Mouse (Mus musculus): ENCODE measurements around the gene Ccdc194. TPM values are rescaled to one million over a fixed set of nuclear protein-coding genes. Genes with fewer than 3 reads are reported as not detected.

Gene Ccdc194
- polyA plus RNA-seq, 1 experiment from 2014 or later: 0.30 TPM

DNA sequence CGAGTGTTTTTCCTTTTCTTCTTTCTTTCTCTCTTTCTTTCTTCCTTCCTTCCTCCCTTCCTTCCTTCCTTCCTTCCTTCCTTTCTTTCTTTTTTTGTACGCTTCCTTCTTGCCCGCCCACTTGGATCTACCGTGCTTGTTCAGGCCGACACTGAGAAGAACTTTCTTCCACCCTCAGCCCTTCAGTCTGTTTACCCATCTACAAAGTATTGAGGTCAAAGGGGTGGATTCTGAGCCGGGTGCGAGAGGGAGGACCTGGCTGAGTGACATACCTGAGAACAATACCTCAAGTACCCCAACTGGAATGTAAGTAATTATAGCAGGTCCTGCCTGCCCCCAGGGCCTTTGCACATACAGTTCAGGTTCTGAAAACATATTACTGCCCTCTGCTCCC lies 39.4 kb downstream of the Ccdc194 start:
- ATAC-seq (replicated peaks; ENCODE audit: insufficient number of reproducible peaks, insufficient read depth, low FRiP score, low read depth): no peak
- Histone ChIP-seq H3K9me3 (replicated peaks) (no peaks in the 10 kb centered on the region), H3K27ac (no peak overlapping the region), H3K27me3 (peaks cover 12% of the 10 kb centered on the region; the same call in 1 of the 2 replicates), H3K4me1 (replicated peaks) (peaks cover 33% of the 10 kb centered on the region), H3K4me3 (peak overlapping the region; percentile 83), H3K9ac (no peak overlapping the region), H3K4me2 (peak overlapping the region; percentile 96), H3K36me3 (peaks cover 2% of the 10 kb centered on the region; the same call in 1 of the 2 replicates)
- 22% methylated on average over 7 of the region's 7 CpGs for WGBS

DNA sequence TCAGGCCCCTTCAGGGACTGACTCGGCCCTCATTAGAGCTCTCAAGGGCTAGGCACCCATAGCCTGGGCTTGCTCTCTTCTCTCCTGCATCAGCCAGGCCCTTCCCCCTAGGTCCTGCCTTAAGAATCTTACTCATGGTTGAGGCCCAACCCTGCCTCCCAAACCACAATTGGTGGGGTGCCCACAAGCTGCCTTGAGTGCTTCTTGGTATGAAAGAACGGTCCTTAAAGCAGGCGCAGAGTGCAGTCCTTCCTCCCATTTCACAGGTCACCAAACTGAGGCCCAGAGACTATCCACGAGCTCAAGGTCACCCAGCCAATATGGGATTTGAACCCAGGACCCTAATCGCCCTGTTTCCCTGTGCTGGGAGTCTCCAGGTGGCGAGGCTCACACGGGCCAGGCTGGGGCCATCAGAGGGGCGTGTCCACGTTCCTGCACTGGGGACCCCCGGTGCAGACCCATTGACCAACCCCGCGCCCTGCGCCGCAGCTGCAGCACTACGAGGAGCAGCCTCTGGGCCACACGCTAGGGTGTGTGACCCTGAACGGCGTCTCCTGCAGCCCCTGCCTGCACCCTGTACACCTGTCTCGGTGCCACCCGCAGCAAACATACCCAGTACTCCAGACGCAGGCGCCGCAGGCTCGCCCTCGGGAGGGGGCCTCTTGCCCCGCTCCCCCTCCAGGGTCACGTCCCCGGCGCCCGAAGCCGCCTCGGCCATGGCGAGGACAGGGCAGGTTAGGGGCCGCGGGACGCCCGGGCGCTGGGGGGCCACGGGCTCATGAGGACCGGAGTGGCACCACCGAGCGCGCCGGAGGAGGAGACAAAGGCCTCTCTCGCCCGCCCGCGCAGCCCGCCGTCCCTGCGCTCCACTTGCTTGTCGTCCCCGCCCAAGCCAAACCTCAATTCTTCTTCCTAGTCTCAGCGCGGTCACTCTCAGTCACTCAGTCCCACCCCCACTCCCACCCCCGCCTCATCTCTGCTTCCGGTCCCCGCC lies 40.1 kb downstream of the Ccdc194 start, which contains the start of gene Ano8:
TSS of gene Ano8 (minus strand) at position 822 of the 994 bp plus-strand sequence.
- peak within 1 kb of the TSS; percentile 66 for H3K27ac ChIP-seq
- peak; percentile 63 for ATAC-seq (replicated peaks; ENCODE audit: insufficient number of reproducible peaks, insufficient read depth, low FRiP score, low read depth)
- H3K27me3 ChIP-seq: peaks cover 18% of the 10 kb centered on the region
- H3K9me3 ChIP-seq (replicated peaks): no peaks in the 10 kb centered on the region
- H3K9ac ChIP-seq: peak within 1 kb of the TSS; percentile 88
- WGBS: 6% methylated on average over 57 of the region's 58 CpGs
- peak within 1 kb of the TSS; percentile 96 for H3K4me2 ChIP-seq
- peaks cover 33% of the 10 kb centered on the region for H3K4me1 ChIP-seq (replicated peaks)
- H3K4me3 ChIP-seq: peak within 1 kb of the TSS; percentile 83
- H3K36me3 ChIP-seq: no peaks in the 10 kb centered on the region

DNA sequence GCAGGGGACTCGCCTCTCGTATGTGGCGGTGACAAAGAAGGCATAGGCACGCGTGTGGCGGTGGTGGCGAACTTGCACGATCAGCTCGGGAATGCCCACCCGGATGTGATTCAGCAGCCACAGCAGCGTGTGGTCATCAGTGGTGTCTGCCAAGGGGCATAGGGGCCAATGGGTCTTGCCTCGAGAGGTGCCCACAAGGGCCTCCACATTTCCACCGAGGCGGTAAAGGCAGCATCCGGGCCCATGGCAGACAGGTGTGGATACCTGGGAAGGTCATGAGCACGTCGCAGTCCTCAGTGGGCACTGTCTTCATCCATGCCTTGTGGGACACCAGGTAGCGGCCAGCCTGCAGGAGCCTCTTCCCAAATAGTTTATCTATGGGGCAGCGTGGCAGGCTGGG lies 40.8 kb downstream of the Ccdc194 start:
- Histone ChIP-seq H3K9ac (peak overlapping the region; percentile 88; the same call in 1 of the 2 replicates), H3K4me2 (peak overlapping the region; percentile 96), H3K27me3 (peaks cover 19% of the 10 kb centered on the region), H3K4me1 (replicated peaks) (peaks cover 30% of the 10 kb centered on the region), H3K9me3 (replicated peaks) (no peaks in the 10 kb centered on the region), H3K4me3 (peak overlapping the region; percentile 83), H3K36me3 (no peaks in the 10 kb centered on the region), H3K27ac (no peak overlapping the region)
- no peak for ATAC-seq (replicated peaks; ENCODE audit: insufficient number of reproducible peaks, insufficient read depth, low FRiP score, low read depth)
- 92% methylated on average over 19 of the region's 19 CpGs for WGBS

DNA sequence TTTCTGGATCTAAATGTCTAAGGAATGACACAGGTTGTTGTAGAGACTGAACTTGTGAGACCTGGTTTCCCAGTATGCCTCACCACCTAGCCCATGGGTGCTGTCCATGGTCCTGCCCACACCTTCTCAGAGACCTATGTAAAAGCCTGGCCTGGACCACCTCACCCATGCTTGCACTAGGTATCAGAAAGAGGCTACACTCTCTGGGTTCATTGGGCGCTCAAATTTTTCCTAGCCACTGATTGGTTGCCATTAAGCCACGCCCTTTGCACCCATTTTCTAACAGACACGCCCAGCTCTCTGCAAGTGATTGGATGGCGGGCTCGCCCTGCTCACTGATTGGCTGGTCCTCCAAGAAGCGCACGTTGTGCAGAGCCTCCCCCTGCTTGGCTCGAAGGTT lies 41.6 kb downstream of the Ccdc194 start:
- Histone ChIP-seq H3K4me2 (no peak overlapping the region), H3K4me1 (replicated peaks) (peaks cover 22% of the 10 kb centered on the region), H3K9me3 (replicated peaks) (no peaks in the 10 kb centered on the region), H3K4me3 (no peak overlapping the region), H3K27me3 (peaks cover 20% of the 10 kb centered on the region), H3K9ac (no peak overlapping the region), H3K27ac (no peak overlapping the region), H3K36me3 (no peaks in the 10 kb centered on the region)
- no peak for ATAC-seq (replicated peaks; ENCODE audit: insufficient number of reproducible peaks, insufficient read depth, low FRiP score, low read depth)
- WGBS: 45% methylated on average over 8 of the region's 8 CpGs

DNA sequence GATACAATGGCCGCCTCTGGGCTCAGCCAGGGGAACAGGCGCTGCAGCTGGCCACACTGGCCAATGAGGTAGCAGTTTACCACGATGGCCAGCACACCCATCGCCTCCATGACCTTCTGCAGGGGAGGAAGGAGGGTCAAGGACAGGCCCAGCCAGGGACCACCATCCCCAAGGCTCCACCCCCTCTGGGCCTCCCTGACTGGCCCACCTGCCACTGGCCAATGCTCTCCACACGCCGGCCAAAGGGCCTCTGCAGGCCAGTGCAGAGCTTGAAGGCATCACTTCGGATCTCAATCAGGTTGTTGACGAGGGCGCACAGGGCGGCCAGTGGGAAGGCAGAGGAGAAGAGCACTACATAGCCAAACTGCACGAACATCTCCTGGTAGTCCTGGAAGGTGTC lies 46.6 kb downstream of the Ccdc194 start:
- peaks cover 24% of the 10 kb centered on the region for H3K27me3 ChIP-seq

DNA sequence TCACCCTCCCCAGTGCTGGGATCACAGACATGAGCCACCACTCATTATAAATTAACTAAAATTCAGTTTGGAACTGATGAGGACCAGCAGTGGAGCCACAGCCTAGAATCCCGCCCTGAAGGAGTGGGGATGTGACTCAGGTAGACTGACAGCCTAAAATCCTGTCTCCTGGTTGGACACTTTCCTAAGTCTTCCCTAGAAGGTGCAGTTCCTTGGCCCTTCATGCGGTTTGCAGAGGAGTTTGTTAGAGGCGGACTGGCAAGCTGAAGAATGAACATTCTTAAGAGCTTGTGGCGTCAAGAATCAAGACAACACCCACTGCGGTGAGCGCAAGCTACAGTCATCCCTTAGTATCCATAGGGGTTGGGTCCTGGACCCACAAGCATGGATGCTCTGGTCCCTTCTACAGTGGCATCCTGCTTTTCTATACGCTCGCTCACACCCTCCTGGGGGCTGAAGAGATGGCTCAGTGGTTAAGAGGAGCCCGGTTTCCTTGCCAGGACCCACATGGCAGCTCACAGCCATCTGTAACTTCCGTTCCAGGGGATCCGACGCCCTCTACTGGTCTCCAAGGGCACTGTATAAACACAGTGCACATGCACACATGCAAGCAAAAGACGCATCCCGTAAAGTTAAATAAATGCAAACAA lies 48.2 kb downstream of the Ccdc194 start:
- Histone ChIP-seq H3K36me3 (peaks cover 23% of the 10 kb centered on the region), H3K4me1 (replicated peaks) (peaks cover 14% of the 10 kb centered on the region), H3K9me3 (replicated peaks) (no peaks in the 10 kb centered on the region), H3K27ac (peak overlapping the region; percentile 90; the same call in 1 of the 2 replicates), H3K27me3 (peaks cover 22% of the 10 kb centered on the region), H3K4me2 (peak overlapping the region; percentile 94), H3K9ac (peak overlapping the region; percentile 81; the same call in 1 of the 2 replicates), H3K4me3 (peak overlapping the region; percentile 74)
- 49% methylated on average over 14 of the region's 14 CpGs for WGBS
- no peak for ATAC-seq (replicated peaks; ENCODE audit: insufficient number of reproducible peaks, insufficient read depth, low FRiP score, low read depth)

More for the DNA sequence above, 46.6 kb downstream of the Ccdc194 start:
- Histone ChIP-seq H3K4me3 (no peak overlapping the region), H3K4me2 (no peak overlapping the region), H3K36me3 (peaks cover 12% of the 10 kb centered on the region), H3K9me3 (replicated peaks) (no peaks in the 10 kb centered on the region), H3K9ac (no peak overlapping the region), H3K27ac (no peak overlapping the region), H3K4me1 (replicated peaks) (peaks cover 14% of the 10 kb centered on the region)
- 84% methylated on average over 11 of the region's 11 CpGs for WGBS
- ATAC-seq (replicated peaks; ENCODE audit: insufficient number of reproducible peaks, insufficient read depth, low FRiP score, low read depth): no peak

DNA sequence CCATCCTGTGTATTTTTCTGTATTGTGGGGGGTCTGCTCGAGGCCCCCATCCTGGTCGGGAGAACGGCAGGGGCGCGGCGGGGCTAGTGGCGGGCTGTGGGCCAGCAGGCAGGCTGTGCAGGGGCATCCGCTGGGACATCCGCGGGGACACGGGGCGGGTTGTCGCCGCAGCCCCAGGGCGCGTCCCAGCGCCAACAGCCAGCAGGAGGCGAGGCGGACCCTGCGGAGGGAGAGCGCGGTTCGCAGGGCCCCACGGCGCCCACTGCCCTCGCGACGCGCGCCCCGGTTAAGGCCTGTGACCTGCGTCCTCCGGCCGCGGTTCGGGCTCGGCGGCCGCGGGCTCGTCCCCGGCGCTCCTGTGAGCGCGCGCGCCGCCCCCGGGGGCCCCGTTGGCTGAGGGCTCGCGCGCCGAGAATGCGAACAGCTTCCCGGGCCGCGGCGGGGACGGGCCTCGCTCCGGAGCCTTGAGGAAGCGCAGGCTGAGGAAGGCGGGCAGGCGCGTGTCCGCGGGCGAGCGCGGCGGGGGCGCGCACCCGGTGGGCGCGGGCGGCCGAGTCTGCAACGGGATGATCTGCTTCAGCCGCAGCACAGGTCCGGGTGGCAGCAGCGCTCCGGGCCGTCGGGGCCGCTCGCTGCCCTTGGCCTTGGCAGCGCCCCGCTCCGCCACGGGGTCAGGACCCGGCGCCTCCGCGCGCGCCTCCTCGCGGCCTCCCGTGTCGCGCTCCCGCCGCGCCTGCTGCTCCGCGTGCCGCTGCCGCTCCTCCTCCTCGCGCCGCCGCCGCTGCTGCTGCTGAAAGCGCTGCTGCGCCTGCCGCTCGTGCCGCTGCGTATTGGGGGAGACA lies 49.2 kb downstream of the Ccdc194 start:
- H3K4me3 ChIP-seq: peak overlapping the region; percentile 74
- peak overlapping the region; percentile 81 for H3K9ac ChIP-seq
- H3K27ac ChIP-seq: peak overlapping the region; percentile 90
- peak; percentile 72 for ATAC-seq (replicated peaks; ENCODE audit: insufficient number of reproducible peaks, insufficient read depth, low FRiP score, low read depth)
- H3K9me3 ChIP-seq (replicated peaks): no peaks in the 10 kb centered on the region
- peaks cover 15% of the 10 kb centered on the region for H3K4me1 ChIP-seq (replicated peaks)
- H3K4me2 ChIP-seq: peak overlapping the region; percentile 94
- H3K27me3 ChIP-seq: peaks cover 14% of the 10 kb centered on the region
- peaks cover 30% of the 10 kb centered on the region for H3K36me3 ChIP-seq
- WGBS: under 1% methylated on average over 77 of the region's 121 CpGs

DNA sequence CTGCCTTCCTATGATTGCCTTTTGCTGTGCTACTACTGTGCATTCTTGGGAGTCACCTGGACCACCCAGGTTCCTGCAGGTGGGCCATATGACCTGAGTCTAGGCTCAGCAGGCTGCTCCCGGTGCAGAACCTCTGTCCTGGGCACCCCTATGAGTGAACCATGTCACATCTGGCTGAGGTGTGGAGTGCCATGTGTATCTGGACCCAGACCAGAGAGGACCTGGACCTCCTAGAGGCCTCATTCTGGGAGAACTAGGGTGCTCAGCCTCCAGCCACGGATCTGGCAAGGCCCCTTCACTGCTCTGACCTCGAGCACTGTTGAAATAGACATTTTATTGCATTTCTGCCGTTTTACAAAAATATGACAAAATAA lies 49.8 kb downstream of the Ccdc194 start:
- Histone ChIP-seq H3K9ac (peak overlapping the region; percentile 81), H3K4me2 (peak overlapping the region; percentile 94), H3K4me1 (replicated peaks) (peaks cover 22% of the 10 kb centered on the region), H3K36me3 (peaks cover 31% of the 10 kb centered on the region), H3K27me3 (peaks cover 9% of the 10 kb centered on the region; the same call in 1 of the 2 replicates), H3K27ac (peak overlapping the region; percentile 90), H3K4me3 (peak overlapping the region; percentile 74), H3K9me3 (replicated peaks) (no peaks in the 10 kb centered on the region)
- 23% methylated on average over 4 of the region's 4 CpGs for WGBS
- ATAC-seq (replicated peaks; ENCODE audit: insufficient number of reproducible peaks, insufficient read depth, low FRiP score, low read depth): no peak

DNA sequence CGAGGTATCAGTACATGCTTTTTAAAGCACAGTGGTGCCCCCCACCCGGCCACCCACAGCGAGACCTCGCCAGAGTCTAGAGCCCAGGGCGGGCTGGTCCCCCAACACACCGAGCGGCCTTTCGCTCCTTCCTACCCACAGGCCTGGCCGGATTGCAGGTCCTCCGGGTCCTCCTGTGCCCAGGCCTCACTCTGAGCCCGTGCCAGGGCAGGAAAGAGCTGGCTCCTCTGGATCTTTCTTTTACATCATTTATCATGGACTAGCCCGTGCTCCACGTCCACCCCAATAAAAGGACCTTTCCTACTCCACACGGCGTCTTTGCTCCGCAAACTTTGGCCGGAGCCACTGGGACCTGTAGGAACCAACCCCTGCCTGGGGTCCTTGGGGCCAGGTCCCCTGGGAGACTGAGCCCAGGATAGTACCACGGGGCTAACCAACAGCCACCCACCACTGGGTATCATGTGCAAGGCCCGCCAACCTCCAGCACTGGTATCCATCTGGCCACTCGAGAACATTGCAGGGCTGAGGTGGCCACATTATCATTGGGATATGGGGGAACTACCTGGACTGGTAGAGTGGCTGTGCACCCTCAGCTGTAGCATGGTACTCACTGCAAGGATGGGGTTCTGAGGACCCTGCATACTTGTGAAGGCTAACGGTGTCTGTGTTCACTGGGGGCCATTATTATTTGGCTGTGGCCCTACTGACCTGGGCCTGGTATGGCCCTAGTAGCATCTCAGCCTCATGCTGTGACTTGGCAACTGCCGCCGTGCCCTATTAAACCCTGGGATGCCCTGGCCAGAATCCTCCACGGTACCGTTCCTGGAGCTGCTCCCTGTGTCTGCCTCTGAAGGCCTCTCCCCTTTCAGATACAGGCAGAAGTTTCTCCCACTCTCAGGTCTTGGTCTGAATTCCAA lies 50.5 kb downstream of the Ccdc194 start:
- peaks cover 28% of the 10 kb centered on the region for H3K4me1 ChIP-seq (replicated peaks)
- H3K4me3 ChIP-seq: no peak overlapping the region
- 91% methylated on average over 25 of the region's 25 CpGs for WGBS
- H3K9ac ChIP-seq: no peak overlapping the region
- no peaks in the 10 kb centered on the region for H3K9me3 ChIP-seq (replicated peaks)
- no peak overlapping the region for H3K27ac ChIP-seq
- ATAC-seq (replicated peaks; ENCODE audit: insufficient number of reproducible peaks, insufficient read depth, low FRiP score, low read depth): no peak
- 0 out of 2 replicates have a peak, but pooled peaks cover 5% of the 10 kb centered on the region for H3K27me3 ChIP-seq
- peaks cover 31% of the 10 kb centered on the region for H3K36me3 ChIP-seq
- H3K4me2 ChIP-seq: no peak overlapping the region; the same call in 1 of the 2 replicates

DNA sequence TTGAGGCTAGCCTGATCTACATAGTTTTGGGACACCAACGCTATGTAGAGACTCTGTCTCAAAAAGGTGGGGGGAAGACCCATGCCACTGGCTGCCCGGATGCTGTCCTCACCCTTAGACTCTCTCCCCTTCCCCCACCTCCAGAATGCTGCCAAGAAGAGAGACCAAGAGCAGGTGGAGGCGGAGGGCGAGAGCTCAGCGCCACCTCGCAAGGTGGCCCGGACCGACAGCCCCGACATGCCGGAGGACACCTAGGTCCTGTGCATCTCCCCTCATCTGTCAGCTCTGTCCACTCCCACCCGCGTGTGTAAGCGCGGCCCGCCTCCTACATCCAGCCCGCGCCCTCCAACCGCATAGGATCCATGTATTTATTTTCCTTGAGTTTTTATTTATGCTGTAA lies 51.2 kb downstream of the Ccdc194 start:
- no peaks in the 10 kb centered on the region for H3K9me3 ChIP-seq (replicated peaks)
- 0 out of 2 replicates have a peak, but pooled peaks cover 5% of the 10 kb centered on the region for H3K27me3 ChIP-seq
- no peak overlapping the region for H3K9ac ChIP-seq
- ATAC-seq (replicated peaks; ENCODE audit: insufficient number of reproducible peaks, insufficient read depth, low FRiP score, low read depth): no peak
- 93% methylated on average over 18 of the region's 18 CpGs for WGBS
- H3K4me1 ChIP-seq (replicated peaks): peaks cover 34% of the 10 kb centered on the region
- no peak overlapping the region for H3K4me2 ChIP-seq
- H3K4me3 ChIP-seq: no peak overlapping the region
- no peak overlapping the region for H3K27ac ChIP-seq
- H3K36me3 ChIP-seq: peaks cover 31% of the 10 kb centered on the region
